Mouse (Mus musculus): ENCODE measurements around the gene Gm3043.
"Not testable (repeated sequence)": the region's sequence is repeated elsewhere in the genome, so short reads cannot be mapped to it uniquely, and the experiment has no call there.

Gene Gm3043

DNA sequence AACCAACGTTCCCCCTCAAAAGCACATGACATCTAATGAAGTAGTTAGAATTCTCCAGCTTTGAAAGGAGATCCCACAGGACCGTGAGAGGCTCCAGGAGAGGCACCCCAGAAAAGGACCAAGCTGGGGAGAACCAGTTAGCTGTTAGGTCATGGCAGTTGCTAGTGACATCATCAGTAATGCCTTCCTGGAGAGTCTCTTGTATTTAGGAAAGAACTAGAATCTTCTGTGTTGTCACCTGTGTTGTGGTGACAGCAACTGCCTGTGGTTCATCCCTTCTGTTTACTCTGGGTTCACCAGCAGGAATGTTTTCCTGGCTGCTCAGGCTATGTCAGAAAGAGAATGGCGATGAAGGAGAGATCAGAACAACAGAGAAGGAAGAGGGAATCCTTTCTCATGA, at the start of gene Gm3043:
Gene Gm3043, plus strand, starts transcription at position 301 of the 400 bp plus-strand sequence.
- DNase-seq (ENCODE audit: low read depth, low spot score): not testable (repeated sequence)

GRCm38 (mm10) chr14:3651730-3652129, 36.9 kb upstream of the Gm3043 start, which contains the start of gene Gm3020:
Gm3020 (plus strand) TSS chr14:3652030.
- not testable (repeated sequence) for DNase-seq (ENCODE audit: low read depth, low spot score)

Data from forelimb bud, embryonic 11.5 days (tissue).